In the genomic region with DNA sequence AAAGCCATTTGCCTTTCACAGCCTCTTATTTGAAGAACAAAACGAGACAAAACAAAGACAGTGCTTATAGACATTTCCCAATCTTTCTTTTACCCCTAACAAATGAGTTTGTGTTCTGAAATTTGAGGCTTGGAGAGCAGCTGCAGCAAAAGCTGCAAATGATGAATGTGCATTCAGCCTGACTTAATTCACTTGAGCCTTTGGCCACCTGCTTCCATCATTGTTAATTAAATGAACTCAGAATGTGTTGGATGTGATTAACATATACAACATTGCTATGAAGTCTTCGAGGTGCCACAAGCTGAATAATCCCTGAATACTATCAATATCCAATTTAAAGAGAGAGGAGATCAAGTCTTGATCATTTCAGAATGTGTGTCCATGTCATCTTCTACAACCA, we compare ENCODE assay signal across 25 mouse cellular contexts.
A peak's percentile ranks its signal among the peaks of the same experiment; 100 is the strongest.
DNase-seq lines count a peak whose midpoint lies in the region; ATAC-seq and TF ChIP-seq lines count a peak whose summit lies in the region.
"Had no signal": no experiment of that assay in that cellular context is flagged by ENCODE, and none has a peak within 500 bp of the region (broad histone marks: within the 10 kb centered on the region; RNA-seq: fewer than 3 reads in every experiment).

No protein-coding gene starts in this region.

- 7% methylated on average over 2 of the region's 2 CpGs for WGBS in midbrain, embryonic 14.5 days
- WGBS in midbrain, embryonic 15.5 days: 7% methylated on average over 2 of the region's 2 CpGs
- 3% methylated on average over 2 of the region's 2 CpGs for WGBS in forebrain, embryonic 14.5 days
- 57% methylated on average over 2 of the region's 2 CpGs for WGBS in thymus, adult 2 months

- H3K27me3 ChIP-seq in midbrain, embryonic 14.5 days (ENCODE audit: control insufficient read depth, insufficient read depth, low read length): no peaks in the 10 kb centered on the region
- H3K27me3 ChIP-seq in midbrain, embryonic 15.5 days (replicated peaks): no peaks in the 10 kb centered on the region
- no peaks in the 10 kb centered on the region for H3K27me3 ChIP-seq in forebrain, embryonic 14.5 days (replicated peaks; ENCODE audit: control insufficient read depth, insufficient read depth, low read length)
- H3K27me3 ChIP-seq in thymus, adult 2 months (ENCODE audit: control insufficient read depth, insufficient read depth, low read length): no peaks in the 10 kb centered on the region
- H3K27me3 ChIP-seq: embryonic facial prominence, embryonic 13.5 days; heart, embryonic 15.5 days; hindbrain, embryonic 15.5 days; liver, embryonic 15.5 days; megakaryocyte, embryonic 14.5 days had no signal

- H3K4me3 ChIP-seq in midbrain, embryonic 14.5 days (replicated peaks; ENCODE audit: low read depth, low read length): no peak overlapping the region
- H3K4me3 ChIP-seq in midbrain, embryonic 15.5 days: no peak overlapping the region
- H3K4me3 ChIP-seq in forebrain, embryonic 14.5 days (ENCODE audit: low read depth, low read length): no peak overlapping the region
- H3K4me3 ChIP-seq in thymus, adult 2 months (ENCODE audit: control insufficient read depth, insufficient read depth, low read length): no peak overlapping the region
- H3K4me3 ChIP-seq: embryonic facial prominence, embryonic 13.5 days; gastrocnemius, adult 2 months; heart, embryonic 15.5 days; hindbrain, embryonic 15.5 days; layer of hippocampus, adult 2 months; liver, embryonic 15.5 days; megakaryocyte, embryonic 14.5 days had no signal

- no peaks in the 10 kb centered on the region for H3K9me3 ChIP-seq in midbrain, embryonic 14.5 days (ENCODE audit: control insufficient read depth, low read length)
- H3K9me3 ChIP-seq in midbrain, embryonic 15.5 days: no peaks in the 10 kb centered on the region
- no peaks in the 10 kb centered on the region for H3K9me3 ChIP-seq in forebrain, embryonic 14.5 days (replicated peaks; ENCODE audit: control insufficient read depth, low read length)
- H3K9me3 ChIP-seq: embryonic facial prominence, embryonic 13.5 days; G1E; heart, embryonic 15.5 days; hindbrain, embryonic 15.5 days; liver, embryonic 15.5 days had no signal

- no peaks in the 10 kb centered on the region for H3K36me3 ChIP-seq in midbrain, embryonic 14.5 days (ENCODE audit: control insufficient read depth, insufficient read depth, low read length)
- no peaks in the 10 kb centered on the region for H3K36me3 ChIP-seq in midbrain, embryonic 15.5 days (replicated peaks)
- no peaks in the 10 kb centered on the region for H3K36me3 ChIP-seq in forebrain, embryonic 14.5 days (ENCODE audit: control insufficient read depth, insufficient read depth, low read length)
- no peaks in the 10 kb centered on the region for H3K36me3 ChIP-seq in thymus, adult 2 months (ENCODE audit: control insufficient read depth, insufficient read depth, low read length)
- H3K36me3 ChIP-seq: embryonic facial prominence, embryonic 13.5 days; G1E; heart, embryonic 15.5 days; hindbrain, embryonic 15.5 days; liver, embryonic 15.5 days had no signal

- no peak overlapping the region for H3K4me2 ChIP-seq in midbrain, embryonic 14.5 days (ENCODE audit: low read length)
- H3K4me2 ChIP-seq in midbrain, embryonic 15.5 days: no peak overlapping the region
- no peak overlapping the region for H3K4me2 ChIP-seq in forebrain, embryonic 14.5 days (ENCODE audit: low read length)
- H3K4me2 ChIP-seq: embryonic facial prominence, embryonic 13.5 days; heart, embryonic 15.5 days; hindbrain, embryonic 15.5 days; liver, embryonic 15.5 days had no signal

- peak; percentile 10 to 11 for DNase-seq in cerebellum, postnatal 10 days
- DNase-seq in midbrain, embryonic 14.5 days: peak; percentile 41
- peak; percentile 78 for DNase-seq in forebrain, embryonic 14.5 days (ENCODE audit: low spot score)
- peak; percentile 64 for DNase-seq in retina, embryonic 14.5 days (ENCODE audit: low spot score)
- DNase-seq in kidney, adult 9 months: no peak
- DNase-seq in thymus, adult 2 months: no peak
- DNase-seq: cerebellum, adult 11 months; cerebellum, postnatal 25 days; gastrocnemius, adult 2 months; heart, adult 18-20 months; kidney, adult 11 months; kidney, postnatal 10 days; right cerebral cortex, postnatal 4 days; thymus, postnatal 4 days had no signal

- no peak overlapping the region for H3K27ac ChIP-seq in midbrain, embryonic 14.5 days (replicated peaks; ENCODE audit: low read depth, low read length)
- H3K27ac ChIP-seq in midbrain, embryonic 15.5 days: no peak overlapping the region
- H3K27ac ChIP-seq in forebrain, embryonic 14.5 days (ENCODE audit: low read depth, low read length): no peak overlapping the region
- no peak overlapping the region for H3K27ac ChIP-seq in thymus, adult 2 months (ENCODE audit: control insufficient read depth, insufficient read depth, low read length)
- H3K27ac ChIP-seq: embryonic facial prominence, embryonic 13.5 days; gastrocnemius, adult 2 months; heart, embryonic 15.5 days; hindbrain, embryonic 15.5 days; layer of hippocampus, adult 2 months; liver, embryonic 15.5 days had no signal

- TF ChIP-seq POLR2A in thymus, adult 2 months (IDR thresholded peaks at IDR 0.05; ENCODE audit: control insufficient read depth, extremely low read depth, insufficient read depth, low read length, poor library complexity): no peak

- no peak for ATAC-seq in cerebellum, adult (ENCODE audit: insufficient number of reproducible peaks, low FRiP score, low TSS enrichment)
- no peak; the same call in 1 of the 2 replicates for ATAC-seq in midbrain, embryonic 14.5 days (ENCODE audit: low FRiP score, low TSS enrichment)
- no peak for ATAC-seq in midbrain, embryonic 15.5 days (replicated peaks)
- peak; percentile 80 for ATAC-seq in forebrain, embryonic 14.5 days
- ATAC-seq: CD4-positive, CD25-positive, alpha-beta regulatory T cell, adult 4 months; lung, postnatal 0 days had no signal

- no peak for TF ChIP-seq CTCF in thymus, adult 2 months (IDR thresholded peaks at IDR 0.05; ENCODE audit: borderline replicate concordance, control insufficient read depth, extremely low read depth, insufficient read depth, low read length, poor library complexity)

- no peaks in the 10 kb centered on the region for H3K4me1 ChIP-seq in midbrain, embryonic 14.5 days (ENCODE audit: control insufficient read depth, insufficient read depth, low read length)
- no peaks in the 10 kb centered on the region for H3K4me1 ChIP-seq in midbrain, embryonic 15.5 days
- H3K4me1 ChIP-seq in forebrain, embryonic 14.5 days (ENCODE audit: control insufficient read depth, insufficient read depth, low read length): no peaks in the 10 kb centered on the region
- H3K4me1 ChIP-seq in thymus, adult 2 months (replicated peaks; ENCODE audit: control insufficient read depth, insufficient read depth, low read length): no peaks in the 10 kb centered on the region
- H3K4me1 ChIP-seq: embryonic facial prominence, embryonic 13.5 days; heart, embryonic 15.5 days; hindbrain, embryonic 15.5 days; liver, embryonic 15.5 days; megakaryocyte, embryonic 14.5 days had no signal

- no peak overlapping the region for H3K9ac ChIP-seq in midbrain, embryonic 14.5 days (replicated peaks; ENCODE audit: low read length)
- H3K9ac ChIP-seq in midbrain, embryonic 15.5 days: no peak overlapping the region
- no peak overlapping the region for H3K9ac ChIP-seq in forebrain, embryonic 14.5 days (ENCODE audit: low read length)
- H3K9ac ChIP-seq: embryonic facial prominence, embryonic 13.5 days; heart, embryonic 15.5 days; hindbrain, embryonic 15.5 days; liver, embryonic 15.5 days had no signal

Comparison
In these comparisons a context has a peak if more than half of its experiments do, and no peak if none do; other contexts are left out.
1. DNase-seq: peak in cerebellum, postnatal 10 days (2 of 2), midbrain, embryonic 14.5 days (single experiment), forebrain, embryonic 14.5 days (single experiment) and retina, embryonic 14.5 days (single experiment); none in kidney, adult 9 months (single experiment) and thymus, adult 2 months (single experiment).